Mouse (Mus musculus): ENCODE data around the gene Msi1.

DNA sequence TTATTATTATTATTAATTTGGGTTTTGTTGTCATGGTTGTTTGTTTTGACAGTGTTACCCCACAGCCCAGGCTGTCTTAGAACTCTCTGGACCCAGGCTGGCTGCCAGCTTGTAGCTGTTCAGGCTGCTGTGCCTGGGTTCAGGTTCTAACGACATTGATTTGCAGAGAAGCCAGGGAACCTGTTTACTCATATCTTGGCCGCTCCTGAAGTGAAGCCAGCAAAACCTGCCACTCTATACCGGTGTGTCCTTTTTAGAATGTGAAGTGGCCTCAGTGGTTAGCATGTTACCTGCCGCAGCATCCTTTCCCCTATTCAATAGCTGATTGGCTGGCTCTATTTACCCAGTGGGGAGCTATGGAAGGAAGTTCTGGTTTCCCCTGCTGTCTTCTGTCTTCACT, 57.3 kb downstream of the Msi1 start:
- TF ChIP-seq MAX (IDR thresholded peaks at IDR 0.05): no peak
- no peak for TF ChIP-seq MYOG (IDR thresholded peaks at IDR 0.05; ENCODE audit: control insufficient read depth, extremely low read depth, insufficient read length)
